Mouse (Mus musculus) liver, embryonic 14.5 days (tissue): Measurements from ENCODE around the gene Ehmt1. TPM values are rescaled to one million over a fixed set of nuclear protein-coding genes. Genes with fewer than 3 reads are reported as not detected.
A peak's percentile ranks its signal among the peaks of the same experiment; 100 is the strongest.

ENCODE experiments used
- ATAC-seq: fragments of 200-750 bp; cut with Nextera tagmentation; 2 replicates; pipeline ENCODE4 v1.8.0; 2017; ENCODE audit warnings: moderate number of reproducible peaks, mild to moderate bottlenecking, moderate library complexity; ENCODE audit not compliant: insufficient read depth
- DNase-seq, 3 experiments: peaks; one replicate each; pipeline ENCODE4 v3.0.0-alpha.2; 2012 to 2013; ENCODE audit warnings: low read depth in 3 of 3, low spot score in 3 of 3
- H3K27ac ChIP-seq: fragments of 300-500 bp; sonication (generic); 2 replicates; pipeline ENCODE4 v1.5.1; 2014; ENCODE audit warnings: moderate library complexity, mild to moderate bottlenecking, control low read depth, inconsistent platforms
- H3K27me3 ChIP-seq: fragments of 300-500 bp; sonication (generic); 2 replicates; pipeline ENCODE4 v1.6.1; 2014; ENCODE audit warnings: mild to moderate bottlenecking, low read length, moderate library complexity; ENCODE audit not compliant: control insufficient read depth, insufficient read depth
- H3K36me3 ChIP-seq: fragments of 300-500 bp; sonication (generic); replicated peaks from 2 replicates; pipeline ENCODE4 v1.6.1; 2014; ENCODE audit warnings: low read depth; ENCODE audit not compliant: control insufficient read depth, insufficient read depth
- H3K4me1 ChIP-seq, 2 experiments: fragments of 200-500 bp in 1 of 2; fragments of 300-500 bp in 1 of 2; sonication (generic) in 1 of 2; replicated peaks; 2 replicates each; pipeline ENCODE4 v1.6.1; 2012 to 2014; ENCODE audit warnings: antibody characterized with exemption in 1 of 2, inconsistent platforms in 1 of 2, low read length in 1 of 2; ENCODE audit not compliant: control insufficient read depth in 2 of 2, insufficient read depth in 2 of 2
- H3K4me2 ChIP-seq: fragments of 300-500 bp; sonication (generic); 2 replicates; pipeline ENCODE4 v1.6.1; 2014; ENCODE audit warnings: low read depth, mild to moderate bottlenecking, control low read depth, moderate library complexity
- H3K4me3 ChIP-seq, 2 experiments: fragments of 200-500 bp in 1 of 2; fragments of 300-500 bp in 1 of 2; sonication (generic) in 1 of 2; 2 replicates each; pipeline ENCODE4 v1.5.1; 2012 to 2014; ENCODE audit warnings: low read depth in 2 of 2, low read length in 2 of 2, mild to moderate bottlenecking in 2 of 2, control low read depth in 1 of 2, inconsistent platforms in 1 of 2, moderate library complexity in 1 of 2; ENCODE audit not compliant: insufficient read depth in 1 of 2
- H3K9ac ChIP-seq: fragments of 300-500 bp; sonication (generic); replicated peaks from 2 replicates; pipeline ENCODE4 v1.6.1; 2014; ENCODE audit warnings: mild to moderate bottlenecking, control low read depth, moderate library complexity
- H3K9me3 ChIP-seq: fragments of 300-500 bp; sonication (generic); 2 replicates; pipeline ENCODE4 v1.6.1; 2016; ENCODE audit warnings: low read length, mixed read lengths; ENCODE audit not compliant: control insufficient read depth
- CTCF ChIP-seq: IDR thresholded peaks from 2 replicates; pipeline ENCODE4 v1.5.1; 2016; ENCODE audit warnings: antibody characterized with exemption, low read depth, control low read depth
- EP300 ChIP-seq: IDR thresholded peaks from 2 replicates; pipeline ENCODE4 v1.6.1; 2016; ENCODE audit warnings: antibody characterized with exemption, low read depth
- WGBS: fragments of 180-500 bp; shearing (Covaris S2); extraction: QIAGEN DNeasy Blood & Tissue Kit; methylation state at CpG from one replicate; pipeline ENCODE4 v1.1.7; 2014; ENCODE audit not compliant: insufficient replicate concordance; 5-methylcytosine and 5-hydroxymethylcytosine counted together
- polyA plus RNA-seq, 2 experiments: library from polyadenylated mRNA; depleted of rRNA in 1 of 2; stranded (reverse) in 1 of 2; unstranded in 1 of 2; fragments of >200 nt; fragmentation: Nextera tagmentation in 1 of 2; extraction: Ambion mirVana in 1 of 2; gene quantifications; 2 replicates each; pipeline versions ENCODE4 v1.2.1 to v1.2.3; 2012 to 2014

Gene Ehmt1
- polyA plus RNA-seq, 2 experiments, result 10.6 to 15.1 TPM

DNA sequence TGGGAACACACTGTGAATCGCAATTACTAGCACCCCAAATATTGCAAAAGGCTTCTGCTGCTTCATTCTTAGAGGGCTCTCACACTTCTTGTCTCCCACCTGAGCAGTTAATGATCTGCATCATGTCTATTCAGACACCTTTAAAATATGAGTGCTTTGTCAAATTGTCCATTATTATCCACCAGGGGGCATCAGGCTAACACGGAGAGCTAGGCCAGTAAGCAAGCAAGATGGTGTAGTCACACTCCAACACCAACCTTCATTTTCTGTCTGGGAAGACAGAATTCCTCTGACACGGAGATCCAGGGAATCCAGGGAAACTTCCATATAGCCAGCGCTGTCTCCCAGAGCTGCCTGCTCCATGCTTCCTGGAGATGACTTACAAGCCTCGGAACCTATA, 67.0 kb downstream of the Ehmt1 start:
- no peak overlapping the region for H3K9ac ChIP-seq
- ATAC-seq (no peak), DNase-seq (peak in 2 of 3 experiments; percentile 4 to 19)
- H3K27ac ChIP-seq, result no peak overlapping the region
- 69% methylated on average over 5 of the region's 5 CpGs for WGBS
- H3K27me3 ChIP-seq, result no peaks in the 10 kb centered on the region
- no peak overlapping the region for H3K4me3 ChIP-seq
- no peak overlapping the region for H3K4me2 ChIP-seq
- H3K36me3 ChIP-seq, result peaks cover 23% of the 10 kb centered on the region
- no peaks in the 10 kb centered on the region for H3K4me1 ChIP-seq
- peak; percentile 59 for TF ChIP-seq CTCF
- no peak for TF ChIP-seq EP300
- H3K9me3 ChIP-seq, result no peaks in the 10 kb centered on the region

DNA sequence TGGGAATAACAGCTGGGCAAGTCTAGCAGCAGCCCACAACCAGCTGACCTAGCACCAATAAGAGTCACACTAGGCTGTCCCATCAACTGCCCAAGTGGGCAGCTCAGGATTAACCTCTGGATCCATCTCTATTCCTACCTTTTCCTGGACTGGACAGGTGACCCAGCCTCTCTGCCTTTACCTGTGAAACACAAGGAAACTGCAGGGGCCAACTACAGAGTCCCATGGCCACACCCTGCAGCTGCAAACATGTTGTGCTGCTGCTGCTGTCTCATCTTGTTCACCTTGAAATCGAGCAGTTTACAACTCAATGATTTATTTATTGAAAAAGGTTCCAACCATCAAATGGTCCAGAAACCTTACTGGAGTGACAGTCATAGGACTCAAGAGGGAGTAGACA, 72.9 kb downstream of the Ehmt1 start:
- TF ChIP-seq EP300 (no peak), CTCF (no peak)

DNA sequence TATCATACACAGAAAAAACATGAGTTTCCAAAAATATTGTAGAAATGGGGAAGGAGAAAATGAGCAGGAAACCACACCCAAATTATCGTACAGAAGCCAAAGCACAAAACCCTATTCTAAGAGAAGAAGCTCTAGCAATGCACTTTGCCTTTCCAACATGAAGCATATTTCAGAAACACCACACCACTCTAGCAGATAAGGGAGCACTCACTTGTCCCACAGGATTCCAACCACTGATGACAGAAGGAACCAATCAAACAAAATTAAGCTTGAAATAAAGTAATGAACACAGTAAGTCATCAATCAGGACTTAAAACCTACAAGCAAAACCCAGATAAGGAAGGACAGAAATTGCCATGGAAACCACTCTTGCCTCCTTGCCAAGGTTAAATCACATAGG, 74.2 kb downstream of the Ehmt1 start:
- no peak overlapping the region for H3K9ac ChIP-seq
- no peak overlapping the region for H3K4me3 ChIP-seq
- H3K4me1 ChIP-seq, result 0 out of 4 replicates have a peak, but pooled peaks cover 0 to 4% of the 10 kb centered on the region in 2 experiments
- TF ChIP-seq EP300 (no peak), CTCF (no peak)
- no peaks in the 10 kb centered on the region for H3K27me3 ChIP-seq
- DNase-seq, result no peak
- no peak overlapping the region for H3K27ac ChIP-seq
- no peaks in the 10 kb centered on the region for H3K9me3 ChIP-seq
- H3K4me2 ChIP-seq, result no peak overlapping the region
- H3K36me3 ChIP-seq, result no peaks in the 10 kb centered on the region; the same call in 1 of the 2 replicates
- ATAC-seq, result no peak
- 11% methylated on average over 1 of the region's 1 CpGs for WGBS

More for the DNA sequence above, 72.9 kb downstream of the Ehmt1 start:
- Histone ChIP-seq H3K9me3 (no peaks in the 10 kb centered on the region), H3K36me3 (no peaks in the 10 kb centered on the region; the same call in 1 of the 2 replicates), H3K4me1 (0 out of 4 replicates have a peak, but pooled peaks cover 0 to 4% of the 10 kb centered on the region in 2 experiments), H3K27me3 (no peaks in the 10 kb centered on the region), H3K4me3 (no peak overlapping the region), H3K9ac (no peak overlapping the region), H3K4me2 (no peak overlapping the region), H3K27ac (no peak overlapping the region)
- no peak for DNase-seq
- 69% methylated on average over 1 of the region's 1 CpGs for WGBS
- ATAC-seq, result no peak

DNA sequence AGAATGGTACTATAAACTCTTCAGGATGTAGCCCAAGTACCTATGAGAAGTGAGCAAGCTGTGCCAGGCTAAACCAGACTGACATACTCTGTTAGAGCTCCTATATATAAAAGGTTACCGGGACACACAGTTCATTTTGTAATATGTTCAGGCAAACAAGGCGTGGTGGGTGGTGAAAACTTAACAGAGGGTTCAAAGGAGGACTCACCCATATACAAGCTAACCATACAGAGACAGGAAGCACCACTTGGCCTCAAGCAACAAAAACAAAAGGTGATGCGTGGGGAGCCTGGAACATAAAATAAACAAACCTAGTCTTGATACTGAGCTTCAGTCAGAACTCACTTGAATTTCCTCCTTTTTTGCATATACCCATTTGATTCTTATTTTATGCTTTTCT, 88.8 kb downstream of the Ehmt1 start:
- WGBS, result 80% methylated on average over 3 of the region's 3 CpGs
- no peak overlapping the region for H3K4me2 ChIP-seq
- DNase-seq, result no peak

DNA sequence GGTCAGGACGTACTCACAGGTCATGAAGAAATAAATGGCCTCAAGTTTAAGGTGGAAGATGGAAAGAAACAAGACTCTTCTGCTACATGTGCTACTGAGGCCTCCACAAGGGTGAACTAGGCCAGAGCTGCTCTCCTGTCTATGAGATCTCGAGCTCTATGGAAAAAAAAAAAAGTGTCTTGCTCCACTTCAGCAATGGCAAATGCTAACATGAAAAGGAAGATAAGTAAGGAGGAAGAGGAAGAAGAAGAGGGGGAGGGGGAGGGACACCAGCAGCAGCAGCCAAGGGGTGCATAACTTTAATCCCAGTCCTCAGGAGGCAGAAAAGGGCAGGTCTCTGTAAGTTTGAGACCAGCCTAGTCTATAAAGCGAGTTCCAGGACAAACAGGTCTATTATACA, 109.7 kb downstream of the Ehmt1 start:
- Histone ChIP-seq H3K4me1 (no peaks in the 10 kb centered on the region), H3K4me3 (no peak overlapping the region), H3K4me2 (no peak overlapping the region), H3K9ac (no peak overlapping the region), H3K36me3 (peaks cover 21% of the 10 kb centered on the region), H3K27ac (no peak overlapping the region), H3K27me3 (no peaks in the 10 kb centered on the region), H3K9me3 (no peaks in the 10 kb centered on the region)
- DNase-seq, result no peak
- ATAC-seq, result no peak
- 58% methylated on average over 3 of the region's 3 CpGs for WGBS
- no peak for TF ChIP-seq EP300
- no peak for TF ChIP-seq CTCF

More for the DNA sequence above, 88.8 kb downstream of the Ehmt1 start:
- no peak for ATAC-seq
- H3K9ac ChIP-seq, result no peak overlapping the region
- TF ChIP-seq CTCF, result no peak
- no peak for TF ChIP-seq EP300
- no peaks in the 10 kb centered on the region for H3K9me3 ChIP-seq
- no peaks in the 10 kb centered on the region for H3K27me3 ChIP-seq
- H3K36me3 ChIP-seq, result peaks cover 14% of the 10 kb centered on the region; the same call in 1 of the 2 replicates
- no peak overlapping the region for H3K4me3 ChIP-seq
- H3K4me1 ChIP-seq, result no peaks in the 10 kb centered on the region
- H3K27ac ChIP-seq, result no peak overlapping the region
